Mouse (Mus musculus) telencephalon, adult 2 months (tissue): ENCODE measurements around the gene Adprh.
"Not testable (repeated sequence)": the region's sequence is repeated elsewhere in the genome, so short reads cannot be mapped to it uniquely, and the experiment has no call there.

Experiments used
- DNase-seq: peaks from one replicate; pipeline ENCODE4 v3.0.0-alpha.2; 2011; ENCODE audit warnings: low read depth, low spot score

Gene Adprh

DNA sequence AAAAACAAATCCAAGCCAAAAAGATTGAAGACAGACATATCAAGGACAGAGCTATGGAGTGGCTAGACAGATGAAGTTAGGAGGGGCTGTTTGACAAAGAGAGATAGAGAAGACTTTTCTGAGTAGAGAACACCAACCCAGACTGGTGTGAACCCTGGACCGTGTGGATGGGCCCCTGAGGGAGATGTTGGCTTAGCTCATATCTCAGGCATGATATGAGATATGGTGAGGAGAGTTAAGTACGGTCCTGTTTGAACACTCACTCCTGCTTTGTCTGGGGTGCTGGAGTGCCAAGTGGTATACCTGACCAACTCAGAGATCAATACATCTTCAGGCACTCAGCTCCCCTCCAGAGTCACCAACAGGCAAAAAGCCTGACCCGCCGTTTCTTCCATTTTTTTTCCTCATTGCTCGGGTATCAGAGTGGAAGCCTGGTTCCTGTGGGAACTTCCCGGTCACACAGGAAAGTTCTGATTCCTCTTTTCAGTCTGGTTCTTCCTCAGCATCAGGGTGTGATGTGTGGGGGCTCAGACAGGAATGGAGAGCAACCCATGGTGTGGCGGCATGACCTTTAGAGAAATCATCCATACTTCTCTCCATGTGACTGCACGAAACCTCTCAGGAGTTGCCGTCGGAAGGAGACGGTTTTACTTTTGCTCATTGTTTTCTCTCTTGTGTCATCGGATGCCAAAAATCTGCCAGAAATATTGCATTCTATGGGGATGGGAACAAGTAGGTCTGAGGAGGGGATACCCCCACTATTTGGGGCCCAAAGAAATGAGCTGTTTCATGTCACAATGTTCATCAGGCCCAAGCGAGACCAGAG, 14.8 kb upstream of the Adprh start:
- DNase-seq, result no peak

DNA sequence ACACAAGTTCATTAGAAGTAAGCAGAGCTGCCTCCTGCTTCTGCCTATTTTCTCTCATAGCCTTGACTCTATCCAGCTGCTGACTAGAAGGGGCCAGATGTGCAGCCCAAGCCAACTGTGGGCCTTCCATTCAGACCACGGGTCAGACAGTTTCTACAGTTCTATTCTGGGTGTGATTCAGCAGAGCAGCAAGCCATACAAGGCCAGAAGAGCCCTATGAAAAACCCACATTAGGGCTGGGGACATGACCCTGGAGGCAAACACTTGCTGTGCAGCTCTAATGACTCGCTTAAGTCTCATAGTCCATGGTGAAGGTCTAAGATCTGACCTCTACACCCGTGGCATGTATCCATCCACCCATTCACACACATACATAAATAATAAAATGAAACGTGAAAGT, 13.6 kb upstream of the Adprh start:
- no peak for DNase-seq

DNA sequence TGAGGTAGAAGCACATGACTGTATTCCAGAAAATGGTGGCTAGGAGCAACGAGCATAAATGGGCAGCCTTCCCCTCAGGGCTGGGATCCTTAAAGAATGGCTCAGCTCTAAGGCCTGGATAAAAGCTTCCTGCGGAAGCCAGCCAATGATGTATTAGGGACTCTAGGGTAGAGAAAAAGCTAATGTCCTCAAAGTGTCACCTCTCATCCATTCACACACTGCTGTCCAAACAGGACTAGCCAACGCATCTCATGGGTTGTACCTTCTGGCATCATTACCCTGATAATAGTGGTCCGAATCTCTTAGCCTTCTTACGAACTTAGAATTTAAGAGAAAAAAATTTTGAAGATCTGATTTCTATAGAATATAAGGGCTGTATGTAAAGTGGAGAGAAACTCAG, 10.8 kb upstream of the Adprh start:
- no peak for DNase-seq

DNA sequence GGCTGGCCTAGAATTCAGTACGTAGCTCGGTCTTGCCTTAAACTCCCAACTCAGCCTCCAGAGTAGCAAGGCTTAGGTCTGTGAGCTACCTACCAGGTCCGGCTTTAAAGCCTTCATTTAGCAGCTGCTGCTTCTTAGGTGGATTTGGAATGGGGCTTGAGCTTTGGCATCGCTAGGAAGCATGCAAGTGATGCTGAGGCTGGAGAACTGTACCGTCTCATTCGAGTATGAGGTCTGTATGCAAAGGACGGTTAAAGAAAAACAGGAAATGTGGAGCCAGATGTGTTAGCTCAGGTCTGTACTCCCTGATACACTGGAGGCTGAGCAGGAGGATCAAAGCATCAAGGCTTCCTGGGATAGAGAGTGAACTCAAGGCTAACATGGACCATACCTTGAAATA, 9.7 kb upstream of the Adprh start:
- DNase-seq, result no peak

DNA sequence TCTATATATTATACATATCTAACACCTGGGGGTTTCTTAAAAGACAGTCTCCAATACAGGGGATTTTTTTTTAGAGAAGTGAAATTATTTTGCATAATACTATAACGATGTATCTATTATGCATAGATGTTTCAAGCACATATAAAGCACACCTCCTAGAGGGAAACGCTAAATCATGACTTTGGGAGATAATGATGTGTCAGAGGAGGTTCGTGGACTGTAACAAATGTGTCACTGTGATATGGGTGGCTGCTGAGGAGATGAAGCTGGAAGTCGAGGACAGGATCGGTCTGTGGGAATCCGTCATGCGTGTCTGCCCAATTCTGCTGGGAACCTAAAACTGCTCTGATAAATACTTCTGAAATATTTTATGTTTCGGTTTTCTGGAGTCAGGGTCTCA, 9.2 kb upstream of the Adprh start:
- DNase-seq, result no peak

DNA sequence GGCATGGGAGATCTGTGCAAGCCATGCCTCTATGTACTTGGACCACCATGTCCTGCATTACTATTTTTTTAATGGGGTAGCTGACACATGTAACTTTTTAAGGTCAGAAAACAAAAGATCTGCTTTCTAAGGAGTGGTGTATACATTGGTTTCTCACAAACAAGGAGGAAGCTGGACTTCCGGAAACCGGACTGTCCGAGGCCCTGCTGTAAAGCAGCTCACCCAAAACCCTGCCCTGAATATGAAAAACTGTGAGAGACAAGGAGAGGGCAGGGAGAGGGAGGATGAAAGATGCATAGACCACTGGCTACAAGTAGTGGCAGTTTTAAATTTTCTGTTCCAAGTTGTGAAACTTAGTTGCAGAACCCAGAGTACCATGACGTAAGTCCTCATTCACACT, 7.5 kb upstream of the Adprh start:
- DNase-seq, result no peak

DNA sequence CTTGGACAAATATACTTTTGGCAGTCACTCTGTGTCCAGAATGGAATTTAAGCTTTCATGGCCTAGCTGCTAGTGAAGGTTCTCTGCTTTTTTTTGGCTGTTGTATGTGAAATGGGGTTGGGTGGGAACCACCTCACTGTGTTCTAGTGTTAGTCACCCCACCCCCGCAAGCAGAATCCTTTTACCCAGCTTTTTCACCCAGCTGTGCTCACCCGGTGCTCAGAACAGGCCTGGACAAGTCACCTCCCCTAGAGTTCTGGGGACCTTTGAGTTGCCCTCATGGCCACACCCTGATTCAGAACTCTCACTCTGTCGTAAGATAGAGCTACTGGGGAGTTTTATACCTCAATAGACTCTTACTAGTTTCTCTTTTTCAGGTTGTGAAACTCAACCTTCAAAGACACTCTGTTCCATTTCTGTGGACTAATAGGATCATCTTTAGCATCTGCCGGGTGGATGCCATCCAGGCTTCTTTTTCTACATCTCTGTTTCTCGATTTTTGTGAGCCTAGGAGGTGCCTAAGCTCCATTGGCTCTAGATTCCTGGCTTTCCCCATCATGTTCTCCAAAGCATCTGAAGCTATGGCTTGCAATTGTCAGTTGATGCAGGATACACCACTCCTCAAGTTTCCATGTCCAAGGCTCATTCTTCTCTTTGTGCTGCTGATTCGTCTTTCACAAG, 6.2 kb upstream of the Adprh start:
- no peak for DNase-seq

DNA sequence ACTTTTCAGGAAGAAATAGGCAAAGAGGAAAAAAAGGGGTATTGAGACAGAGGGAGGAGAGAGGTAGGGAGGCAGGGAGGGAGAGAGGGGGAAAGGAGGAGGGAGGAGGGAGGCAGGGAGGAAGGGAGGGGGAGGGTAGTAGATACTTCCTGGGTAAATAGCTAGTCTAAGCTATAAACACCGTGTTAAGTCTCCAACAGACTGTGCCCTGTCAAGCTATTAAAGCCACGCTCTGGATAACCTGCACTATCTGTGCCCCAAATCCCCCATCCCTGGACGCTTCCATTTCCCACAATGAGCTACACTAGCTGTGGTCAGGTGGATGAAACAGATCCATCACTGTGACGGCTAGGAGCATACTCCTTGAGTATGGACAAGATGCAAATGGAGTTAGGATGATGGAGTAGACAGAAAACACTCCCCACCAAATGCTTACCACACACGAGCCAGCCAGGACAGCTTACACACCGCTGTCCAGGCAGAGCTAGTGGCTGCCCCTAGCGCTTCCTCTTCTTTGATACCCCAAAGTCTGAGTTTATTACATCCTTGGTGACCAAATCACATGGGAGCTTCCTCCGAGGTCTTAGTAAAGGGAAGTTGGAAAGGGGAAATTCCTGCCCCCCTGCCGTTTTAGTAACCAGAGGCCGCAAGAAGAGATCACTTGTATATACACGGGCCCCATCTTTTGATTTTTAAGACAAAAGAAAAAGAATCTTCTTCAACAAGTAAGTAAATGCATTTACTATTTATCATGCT, 4.5 kb upstream of the Adprh start:
- DNase-seq, result no peak

DNA sequence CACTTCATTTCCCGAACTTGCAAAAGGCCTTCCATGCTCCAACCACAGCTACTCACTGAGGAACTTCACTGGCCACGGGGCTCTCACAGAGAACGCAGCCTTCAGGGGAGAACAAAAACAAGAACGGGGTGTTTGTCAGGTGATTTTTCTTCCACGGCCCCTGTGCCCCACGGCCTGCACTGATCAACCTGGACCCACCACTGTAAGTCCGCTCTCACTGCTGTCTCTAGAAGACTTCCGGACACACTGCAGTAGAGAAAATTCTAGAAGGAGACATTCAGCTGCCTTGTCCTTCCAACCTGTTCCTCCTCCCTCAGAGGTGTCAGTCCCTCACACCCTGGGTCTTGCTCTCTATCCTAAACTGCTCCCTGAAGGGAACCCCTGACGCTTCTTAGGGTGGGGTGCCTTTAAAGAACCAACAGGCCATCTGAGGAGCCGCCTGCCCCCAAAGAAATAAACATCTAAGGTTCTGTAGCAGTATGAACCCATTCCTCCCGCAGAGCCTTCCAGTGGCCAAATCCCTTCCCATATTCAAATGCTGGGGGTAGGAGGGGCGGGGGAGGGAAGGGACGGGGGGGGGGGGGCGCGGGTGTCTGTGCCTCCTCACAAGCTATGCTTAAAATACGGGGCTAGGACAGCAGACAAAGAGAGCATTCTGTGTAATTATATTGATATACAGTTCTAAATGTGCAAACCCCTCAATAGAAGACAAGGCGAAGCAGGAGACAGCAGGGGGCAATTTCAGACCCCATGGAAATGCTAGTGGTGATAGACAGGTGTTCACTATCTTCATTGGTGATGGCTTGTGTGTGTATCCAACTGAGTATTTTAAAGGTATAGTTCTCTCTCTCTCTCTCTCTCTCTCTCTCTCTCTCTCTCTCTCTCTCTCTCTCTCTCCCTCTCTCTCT, 3.3 kb upstream of the Adprh start, which contains the start of gene Cd80:
Gene Cd80 (plus strand): TSS at position 51 of the 908 bp plus-strand sequence.
- no peak for DNase-seq

DNA sequence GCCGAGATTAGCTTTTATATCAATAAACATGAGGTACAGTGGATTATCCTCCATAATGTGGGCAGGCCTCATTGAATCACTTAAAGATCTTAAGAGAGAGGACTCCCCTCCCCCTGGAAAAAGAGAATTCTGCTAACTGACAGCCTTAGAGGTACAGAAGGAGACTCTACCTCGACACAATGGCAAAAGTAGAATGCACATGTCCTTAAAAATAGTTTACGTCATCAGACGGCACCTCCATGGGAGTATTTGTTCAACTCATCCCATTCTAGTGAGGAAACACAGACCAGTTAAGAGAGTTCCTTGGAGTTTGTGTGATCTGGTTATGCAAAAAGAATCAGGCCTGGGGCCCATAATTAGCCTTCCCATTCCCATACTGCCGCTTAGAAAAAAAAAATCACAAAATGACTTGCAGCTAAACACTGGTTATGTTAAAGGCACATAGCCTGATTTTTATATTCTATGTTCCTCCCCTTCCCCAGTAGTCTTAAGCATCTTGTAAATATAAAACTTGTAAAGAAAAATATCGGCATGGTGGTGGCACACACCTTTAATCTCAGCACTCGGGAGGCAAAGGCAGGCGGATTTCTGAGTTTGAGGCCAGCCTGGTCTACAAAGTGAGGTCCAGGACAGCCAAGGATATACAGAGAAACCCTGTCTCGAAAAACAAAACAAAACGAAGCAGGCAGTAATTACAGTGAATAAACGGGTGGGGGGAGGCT, 2.2 kb upstream of the Adprh start:
- DNase-seq, result no peak

DNA sequence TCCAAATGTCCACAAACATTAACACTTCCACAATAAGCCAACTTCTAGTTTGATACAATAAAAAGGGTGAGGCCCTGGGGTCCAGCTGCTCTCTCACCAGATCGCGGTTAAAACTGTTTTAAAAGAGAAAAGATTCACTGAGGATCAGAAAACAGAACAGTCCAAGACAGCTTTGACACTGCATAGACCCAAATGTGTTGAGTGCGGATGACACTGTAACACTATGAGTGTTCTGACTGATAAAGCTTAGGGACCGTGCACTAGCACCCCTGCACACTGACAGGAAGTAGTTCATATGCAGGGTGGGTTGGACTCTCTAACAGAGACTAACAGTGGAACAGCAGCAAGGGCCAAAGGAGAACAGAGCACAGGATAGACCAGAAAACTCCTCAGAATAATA, 1.4 kb upstream of the Adprh start:
- no peak for DNase-seq

DNA sequence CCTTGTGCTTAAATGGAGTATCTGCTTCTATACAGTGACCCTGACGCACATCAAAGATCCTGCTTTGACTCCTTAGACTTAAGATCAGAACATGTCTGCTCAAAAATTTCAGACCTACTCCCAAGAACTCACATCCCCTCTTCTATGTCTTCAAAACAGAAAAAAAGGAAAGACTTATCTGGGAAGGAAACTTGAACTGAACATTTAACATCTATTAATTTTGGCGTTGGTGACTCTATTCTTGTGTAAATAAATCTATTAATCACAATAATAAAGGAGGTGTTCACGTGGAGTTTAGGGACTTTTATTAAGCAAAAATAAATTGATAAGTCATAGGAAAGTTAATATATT, 675 bp upstream of the Adprh start:
- no peak for DNase-seq

DNA sequence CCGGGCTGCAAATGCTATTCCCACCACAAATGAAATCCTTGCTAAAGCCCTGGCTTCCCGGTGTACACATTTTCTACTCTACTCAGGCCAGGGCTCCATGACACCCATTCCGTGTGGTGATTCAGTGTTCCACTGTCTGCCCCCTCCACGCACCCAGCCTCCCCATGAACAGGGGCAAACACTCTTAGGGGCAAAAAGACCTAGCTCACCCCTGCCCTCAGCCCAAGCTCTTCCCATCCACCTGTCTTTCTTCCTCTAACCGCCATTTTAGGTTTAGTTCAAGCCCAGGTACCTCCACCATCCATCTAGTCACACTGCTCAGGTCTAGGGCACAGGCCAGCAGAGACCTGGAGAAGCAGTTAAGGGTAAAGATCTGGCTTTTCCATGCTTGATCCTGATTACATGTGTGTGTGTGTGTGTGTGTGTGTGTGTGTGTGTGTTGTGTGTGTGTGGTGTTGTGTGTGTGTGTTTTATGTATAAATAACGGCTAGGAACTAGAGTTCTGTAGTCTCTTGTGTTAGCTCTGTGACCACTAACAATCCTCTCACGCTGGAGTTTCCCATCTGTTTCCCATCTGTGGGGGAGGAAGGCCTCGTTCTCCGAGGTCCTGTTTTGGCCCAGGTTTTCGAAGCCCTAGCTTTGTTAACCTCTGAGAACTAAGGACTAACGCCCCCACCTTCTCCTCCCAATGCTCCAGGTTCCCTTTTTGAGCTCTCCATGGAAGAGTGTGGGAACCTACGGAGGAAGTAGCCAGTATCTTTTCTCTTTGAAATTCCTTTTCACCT, 890 bp downstream of the Adprh start:
- DNase-seq, result no peak

DNA sequence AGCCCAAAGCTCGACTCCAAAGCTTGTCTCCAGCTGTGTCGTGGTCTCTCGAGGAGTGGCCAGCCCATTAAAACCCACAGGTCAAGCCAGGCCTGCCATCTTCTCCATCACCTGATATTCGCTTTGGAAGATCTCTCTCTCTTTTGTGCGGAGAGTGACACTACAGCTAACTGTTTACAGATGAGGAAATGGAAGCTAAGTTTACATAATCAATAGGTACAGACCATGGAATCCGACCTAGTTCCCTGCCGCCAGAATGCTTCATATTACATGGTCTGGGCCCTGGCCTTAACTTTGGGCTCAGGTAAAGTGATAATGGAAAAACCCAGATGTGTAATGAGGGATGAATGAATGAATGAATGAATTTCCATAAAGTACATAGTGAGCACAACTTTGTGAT, 1.8 kb downstream of the Adprh start:
- DNase-seq, result no peak

DNA sequence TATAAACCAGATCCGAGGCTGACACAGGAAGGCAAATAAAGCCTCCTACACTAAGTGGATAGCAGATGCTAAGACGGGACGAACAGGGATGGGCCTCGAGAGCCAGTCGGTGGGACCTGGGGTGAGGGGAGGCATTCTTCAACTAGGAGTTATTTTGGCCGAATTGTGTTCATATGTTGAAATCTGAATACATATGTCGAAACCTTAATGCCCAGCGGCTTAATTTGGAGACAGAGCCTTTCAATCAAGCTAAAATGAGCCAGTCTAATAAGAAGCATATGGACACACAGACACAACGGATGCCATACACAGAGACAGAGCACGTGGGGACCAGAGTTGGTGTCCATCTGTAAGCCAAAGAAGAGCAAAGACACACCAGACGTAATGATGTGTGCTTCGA, 4.0 kb downstream of the Adprh start:
- no peak for DNase-seq

DNA sequence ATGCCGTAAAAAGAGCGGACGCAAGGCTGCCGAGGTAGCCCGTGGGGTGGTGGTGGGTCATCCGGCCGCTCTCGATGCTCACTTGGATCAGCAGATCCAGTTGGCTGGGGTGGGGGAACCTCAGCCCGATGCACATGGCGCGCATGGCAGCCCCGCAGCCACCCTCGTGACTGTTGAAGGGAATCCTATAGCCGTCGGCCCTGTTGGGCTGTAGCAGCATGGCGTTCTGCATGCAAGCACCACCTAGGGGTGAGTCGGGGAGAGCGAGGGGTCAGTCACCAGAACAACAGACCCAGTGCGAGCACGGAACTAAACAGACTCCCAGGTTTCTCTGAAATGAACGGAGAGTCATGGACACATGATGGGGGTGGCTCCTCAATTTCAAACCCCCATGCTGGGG, 5.1 kb downstream of the Adprh start:
- no peak for DNase-seq

DNA sequence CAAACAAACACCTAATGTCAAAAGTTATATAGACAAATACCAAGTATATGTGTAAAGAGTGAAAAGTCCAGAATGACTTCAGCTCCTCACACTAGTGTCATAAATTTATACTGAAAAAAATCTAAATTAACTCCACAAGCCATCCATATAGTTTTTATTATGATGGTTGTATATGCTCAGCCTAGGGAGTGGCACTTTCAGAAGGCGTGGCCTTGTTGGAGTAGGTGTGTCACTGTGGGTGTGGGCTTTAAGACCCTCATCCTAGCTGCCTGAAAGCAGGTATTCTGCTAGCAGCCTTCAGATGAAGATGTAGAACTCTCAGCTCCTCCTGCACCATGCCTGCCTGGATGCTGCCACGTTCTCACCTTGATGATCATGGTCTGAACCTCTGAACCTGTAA, 6.4 kb downstream of the Adprh start:
- DNase-seq, result not testable (repeated sequence)

DNA sequence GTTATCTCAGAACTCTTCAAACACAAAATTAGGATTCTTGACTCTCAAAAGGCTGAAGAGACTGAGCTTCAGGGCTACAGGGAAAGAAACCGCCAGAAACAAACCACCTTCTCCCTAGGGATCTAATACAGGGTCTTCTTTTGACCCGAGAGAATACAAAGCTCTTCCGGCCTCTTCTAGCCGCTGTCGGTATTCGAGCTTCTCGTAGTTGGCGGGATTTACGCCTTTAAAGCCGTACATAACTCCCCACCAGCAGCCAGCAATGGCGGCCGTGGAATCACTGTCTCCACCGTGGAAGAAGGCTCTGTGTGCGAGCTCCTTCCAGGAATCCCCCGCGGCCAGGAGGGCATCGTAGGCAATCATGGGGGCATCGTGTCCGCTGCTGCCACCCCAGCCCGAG, 6.9 kb downstream of the Adprh start:
- no peak for DNase-seq

DNA sequence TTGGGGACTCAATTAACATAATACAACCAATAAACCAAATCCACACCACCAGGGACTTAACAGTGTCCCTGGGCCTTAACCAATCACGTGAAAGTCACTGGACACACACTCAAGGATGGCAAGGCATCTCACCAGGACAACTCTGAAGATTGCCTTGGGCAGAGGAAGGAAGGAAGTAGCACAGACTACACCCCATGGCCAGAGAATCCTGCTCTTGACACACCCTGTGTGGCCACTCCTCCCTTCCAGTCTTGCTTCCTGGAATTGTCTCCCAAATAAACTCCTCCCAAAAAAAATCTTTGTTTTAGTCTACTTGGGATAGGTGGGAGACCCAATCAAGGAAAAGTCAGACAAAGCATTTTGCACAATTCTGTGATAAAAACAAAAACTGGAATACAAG, 7.5 kb downstream of the Adprh start:
- DNase-seq, result no peak
